Mouse (Mus musculus) lung, adult 2 months (tissue): Measurements from ENCODE around the gene Tcea2.

Source experiments
- CTCF ChIP-seq: fragments of 200-500 bp; IDR thresholded peaks from 2 replicates; pipeline ENCODE4 v1.5.1; 2011; ENCODE audit warnings: mild to moderate bottlenecking, low read length, control low read depth; ENCODE audit not compliant: insufficient read depth
- POLR2A ChIP-seq: fragments of 200-500 bp; IDR thresholded peaks from 2 replicates; pipeline ENCODE4 v1.6.1; 2011; ENCODE audit warnings: low read depth, mild to moderate bottlenecking, control low read depth, low read length, borderline replicate concordance; ENCODE audit errors: extremely low read depth

GRCm38 (mm10) chr2:181683381-181683780 is 3.3 kb downstream of the Tcea2 start:
- TF ChIP-seq POLR2A (no peak), CTCF (no peak)
